Mouse (Mus musculus) kidney, embryonic 14.5 days (tissue): ENCODE data around the gene Amhr2. TPM values are rescaled to one million over a fixed set of nuclear protein-coding genes. Genes with fewer than 3 reads are reported as not detected.

ENCODE experiments used
- ATAC-seq: fragments of 200-750 bp; cut with Nextera tagmentation; 2 replicates; pipeline ENCODE4 v1.8.0; 2017; ENCODE audit warnings: moderate number of reproducible peaks, mild to moderate bottlenecking, moderate TSS enrichment, moderate library complexity; ENCODE audit not compliant: low FRiP score, low TSS enrichment
- H3K27ac ChIP-seq: fragments of 300-500 bp; sonication (generic); 2 replicates; pipeline ENCODE4 v1.5.1; 2014; ENCODE audit warnings: low read depth, mild to moderate bottlenecking, low read length, moderate library complexity, mixed read lengths
- H3K27me3 ChIP-seq: fragments of 300-500 bp; sonication (generic); 2 replicates; pipeline ENCODE4 v1.6.1; 2014; ENCODE audit warnings: mild to moderate bottlenecking, low read length; ENCODE audit not compliant: control insufficient read depth, insufficient read depth
- H3K36me3 ChIP-seq: fragments of 300-500 bp; sonication (generic); 2 replicates; pipeline ENCODE4 v1.6.1; 2014; ENCODE audit warnings: low read length, mixed read lengths; ENCODE audit not compliant: control insufficient read depth, insufficient read depth
- H3K4me1 ChIP-seq: fragments of 300-500 bp; sonication (generic); 2 replicates; pipeline ENCODE4 v1.6.1; 2014; ENCODE audit warnings: low read length, mixed read lengths; ENCODE audit not compliant: control insufficient read depth, insufficient read depth
- H3K4me2 ChIP-seq: fragments of 300-500 bp; sonication (generic); replicated peaks from 2 replicates; pipeline ENCODE4 v1.6.1; 2014; ENCODE audit warnings: low read depth, mild to moderate bottlenecking, low read length
- H3K4me3 ChIP-seq: fragments of 300-500 bp; sonication (generic); 2 replicates; pipeline ENCODE4 v1.5.1; 2014; ENCODE audit warnings: mild to moderate bottlenecking, low read length
- H3K9ac ChIP-seq: fragments of 300-500 bp; sonication (generic); 2 replicates; pipeline ENCODE4 v1.6.1; 2014; ENCODE audit warnings: low read depth, mild to moderate bottlenecking, low read length, moderate library complexity
- H3K9me3 ChIP-seq: fragments of 300-500 bp; sonication (generic); 2 replicates; pipeline ENCODE4 v1.6.1; 2016; ENCODE audit warnings: low read length; ENCODE audit not compliant: control insufficient read depth
- WGBS: fragments of 180-500 bp; shearing (Covaris S2); extraction: QIAGEN DNeasy Blood & Tissue Kit; methylation state at CpG from one replicate; pipeline ENCODE4 v1.1.7; 2014; 5-methylcytosine and 5-hydroxymethylcytosine counted together
- polyA plus RNA-seq: library from polyadenylated mRNA; unstranded; fragments of >200 nt; fragmentation: Nextera tagmentation; extraction: Ambion mirVana; gene quantifications from 2 replicates; pipeline ENCODE4 v1.2.1, GENCODE M21; 2014

Amhr2 gene
- polyA plus RNA-seq, 1 experiment from 2014 or later, result 0.95 TPM

DNA sequence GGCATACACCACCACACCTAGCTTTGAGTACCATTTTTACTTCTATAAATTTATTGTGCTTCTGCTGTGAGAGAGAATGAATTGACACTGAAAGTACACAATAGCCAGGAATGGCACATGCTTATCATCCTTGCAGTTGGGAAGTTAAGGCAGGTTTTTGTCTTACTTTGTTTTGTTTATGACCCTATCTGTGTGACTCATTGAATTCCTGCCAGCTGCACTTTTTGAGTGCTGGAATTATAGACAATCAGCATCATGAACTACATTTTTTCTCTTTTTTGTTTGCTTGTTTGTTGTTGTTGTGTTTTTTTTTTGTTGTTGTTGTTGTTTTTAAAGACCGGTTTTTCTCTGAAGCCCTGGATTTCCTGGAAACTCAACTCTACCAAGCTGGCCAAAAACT is 24.2 kb upstream of the Amhr2 start:
- no peak overlapping the region for H3K9ac ChIP-seq
- H3K27me3 ChIP-seq, result no peaks in the 10 kb centered on the region
- ATAC-seq, result no peak
- no peaks in the 10 kb centered on the region for H3K4me1 ChIP-seq
- H3K4me3 ChIP-seq, result no peak overlapping the region
- 69% methylated on average over 1 of the region's 1 CpGs for WGBS
- H3K4me2 ChIP-seq, result no peak overlapping the region
- peaks cover 28% of the 10 kb centered on the region for H3K36me3 ChIP-seq
- H3K9me3 ChIP-seq, result no peaks in the 10 kb centered on the region
- H3K27ac ChIP-seq, result peak overlapping the region; percentile 1; the same call in 1 of the 2 replicates

DNA sequence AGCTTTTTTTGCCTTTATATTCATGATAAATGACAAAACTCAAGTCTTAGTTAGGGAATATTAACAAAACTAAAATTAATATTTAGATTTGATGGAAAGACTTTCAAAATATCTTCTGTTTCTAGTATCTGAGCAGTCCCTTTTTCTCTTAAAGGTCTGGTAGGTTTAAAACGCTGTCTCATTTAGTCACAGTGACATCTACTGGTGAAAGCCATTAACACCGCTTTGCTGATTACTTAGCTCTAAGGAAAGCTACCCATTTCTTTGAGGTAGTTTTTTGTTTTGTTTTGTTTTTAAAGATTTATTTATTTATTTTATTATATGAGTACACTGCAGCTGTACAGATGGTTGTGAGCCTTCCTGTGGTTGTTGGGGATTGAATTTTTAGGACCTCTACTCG is 23.7 kb upstream of the Amhr2 start:
- peaks cover 32% of the 10 kb centered on the region for H3K36me3 ChIP-seq
- no peak overlapping the region for H3K4me2 ChIP-seq
- 57% methylated on average over 3 of the region's 3 CpGs for WGBS
- H3K9me3 ChIP-seq, result no peaks in the 10 kb centered on the region
- no peak overlapping the region for H3K9ac ChIP-seq
- H3K27ac ChIP-seq, result no peak overlapping the region
- H3K4me1 ChIP-seq, result no peaks in the 10 kb centered on the region
- H3K4me3 ChIP-seq, result no peak overlapping the region
- no peaks in the 10 kb centered on the region for H3K27me3 ChIP-seq
- no peak for ATAC-seq

DNA sequence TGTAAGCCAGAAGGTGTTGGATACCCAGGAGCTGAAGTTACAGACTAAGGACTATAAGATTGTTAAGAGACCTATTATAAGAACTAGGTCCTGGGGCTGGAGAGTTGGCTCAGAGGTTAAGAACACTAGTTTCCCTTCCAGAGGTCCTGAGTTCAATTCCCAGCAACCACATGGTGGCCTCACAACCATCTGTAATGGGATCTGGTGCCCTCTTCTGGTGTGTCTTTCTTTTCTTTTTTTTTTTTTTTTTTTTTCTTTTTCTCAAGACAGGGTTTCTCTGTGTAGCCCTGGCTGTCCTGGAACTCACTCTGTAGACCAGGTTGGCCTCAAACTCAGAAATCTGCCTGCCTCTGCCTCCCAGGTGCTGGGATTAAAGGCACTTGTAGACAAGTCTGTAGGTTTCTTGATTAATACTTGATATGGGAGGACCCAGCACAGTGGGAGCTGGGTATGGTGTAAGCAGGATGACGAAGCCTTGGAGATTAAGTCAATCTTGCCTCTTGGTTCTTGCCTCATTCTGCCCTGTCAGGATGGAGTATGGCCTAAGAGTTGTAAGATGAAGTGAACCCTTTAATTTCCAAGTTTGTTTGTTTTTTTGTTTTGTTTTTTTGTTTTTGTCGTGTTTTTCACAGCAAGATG is 21.4 kb upstream of the Amhr2 start:
- 93% methylated on average over 2 of the region's 2 CpGs for WGBS
- no peak for ATAC-seq
- H3K27me3 ChIP-seq, result no peaks in the 10 kb centered on the region
- no peak overlapping the region for H3K27ac ChIP-seq
- peaks cover 48% of the 10 kb centered on the region for H3K36me3 ChIP-seq
- H3K9ac ChIP-seq, result no peak overlapping the region
- no peak overlapping the region for H3K4me2 ChIP-seq
- H3K9me3 ChIP-seq, result no peaks in the 10 kb centered on the region
- no peak overlapping the region for H3K4me3 ChIP-seq
- no peaks in the 10 kb centered on the region for H3K4me1 ChIP-seq

DNA sequence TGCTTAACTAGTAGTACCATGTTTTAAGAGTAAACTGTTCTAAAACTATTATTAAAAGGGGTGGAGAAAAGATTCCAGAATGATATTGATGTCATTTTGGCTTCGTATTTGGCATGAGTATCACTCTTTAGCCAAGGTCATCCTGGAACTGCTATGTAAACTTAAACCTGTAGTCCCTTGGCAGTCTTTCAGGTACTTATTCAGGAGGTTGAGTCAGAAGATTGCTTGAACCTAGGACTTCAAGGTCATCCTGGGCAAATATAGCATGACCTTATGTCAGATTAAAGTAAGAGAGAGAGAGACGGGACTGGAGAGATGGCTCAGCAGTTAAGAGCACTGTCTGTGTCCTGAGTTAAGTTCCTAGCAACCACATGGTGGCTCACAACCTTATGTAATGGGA is 20.5 kb upstream of the Amhr2 start:
- Histone ChIP-seq H3K9me3 (no peaks in the 10 kb centered on the region), H3K27me3 (no peaks in the 10 kb centered on the region), H3K27ac (no peak overlapping the region), H3K4me2 (no peak overlapping the region), H3K36me3 (peaks cover 52% of the 10 kb centered on the region), H3K4me1 (no peaks in the 10 kb centered on the region), H3K4me3 (no peak overlapping the region), H3K9ac (no peak overlapping the region)
- 88% methylated on average over 2 of the region's 2 CpGs for WGBS
- no peak for ATAC-seq

DNA sequence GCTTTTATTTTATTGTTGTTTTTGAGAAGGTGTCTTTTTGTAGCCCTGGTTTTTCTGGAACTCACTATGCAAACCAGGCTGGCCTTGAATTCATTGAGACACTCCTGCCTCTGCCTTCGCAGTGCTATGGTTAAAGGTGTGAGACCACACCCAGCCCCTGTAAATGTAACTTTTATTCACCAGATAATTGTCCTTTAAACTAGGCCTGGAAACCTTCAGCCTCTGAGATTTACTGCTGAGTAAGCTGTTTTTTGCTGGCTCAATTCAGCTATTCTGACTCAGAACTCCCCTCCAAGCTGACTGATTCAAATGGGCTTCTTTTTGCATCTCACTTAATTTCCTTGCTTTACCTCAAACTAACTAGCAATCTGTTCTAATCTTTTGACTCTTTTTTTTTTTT is 18.2 kb upstream of the Amhr2 start:
- Histone ChIP-seq H3K27me3 (no peaks in the 10 kb centered on the region), H3K4me2 (no peak overlapping the region), H3K9ac (no peak overlapping the region), H3K4me1 (no peaks in the 10 kb centered on the region), H3K4me3 (no peak overlapping the region), H3K27ac (no peak overlapping the region), H3K9me3 (no peaks in the 10 kb centered on the region), H3K36me3 (peaks cover 74% of the 10 kb centered on the region)
- WGBS, result 100% methylated on average over 1 of the region's 1 CpGs
- ATAC-seq, result no peak

DNA sequence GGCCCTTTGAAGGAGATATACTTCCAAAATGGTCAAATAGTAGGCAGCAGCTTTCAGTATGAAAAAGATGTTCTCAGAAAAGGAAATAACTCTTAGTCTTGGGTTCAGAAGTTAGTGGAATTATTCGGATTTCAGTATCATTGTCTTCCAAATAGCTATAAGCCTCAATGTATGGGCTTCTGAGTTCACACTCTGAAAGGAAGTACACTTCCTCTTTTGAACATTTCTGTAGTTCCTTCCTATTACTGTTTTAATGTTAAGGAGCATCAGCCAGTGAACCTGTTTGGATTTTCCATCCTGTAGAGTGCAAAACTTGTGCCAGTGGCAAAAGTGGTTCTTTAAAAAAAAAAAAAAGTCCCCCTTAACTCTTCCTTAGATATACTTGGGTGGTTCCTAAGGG is 13.1 kb upstream of the Amhr2 start:
- Histone ChIP-seq H3K4me2 (no peak overlapping the region), H3K9me3 (no peaks in the 10 kb centered on the region), H3K9ac (no peak overlapping the region), H3K27ac (no peak overlapping the region), H3K36me3 (peaks cover 79% of the 10 kb centered on the region), H3K27me3 (no peaks in the 10 kb centered on the region), H3K4me3 (no peak overlapping the region), H3K4me1 (no peaks in the 10 kb centered on the region)
- WGBS, result 87% methylated on average over 1 of the region's 1 CpGs
- no peak for ATAC-seq

DNA sequence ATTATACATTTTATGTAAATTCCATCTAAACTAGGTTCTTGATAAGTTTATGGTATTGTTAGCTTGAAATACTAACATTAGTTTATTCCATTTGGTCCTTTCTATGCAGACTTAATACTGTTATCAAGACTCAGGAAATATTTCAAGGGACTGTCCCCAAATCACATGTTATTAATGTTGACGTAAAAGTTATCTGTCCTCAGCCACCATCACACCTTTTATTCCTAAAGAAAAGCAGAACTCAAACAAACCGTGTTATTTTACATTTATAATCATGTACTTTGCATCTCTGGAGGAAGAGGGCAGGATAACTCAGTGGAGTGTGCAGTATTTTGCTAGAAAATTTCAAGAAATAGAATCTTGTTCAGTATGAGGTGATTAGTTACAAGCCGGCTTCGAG is 12.0 kb upstream of the Amhr2 start:
- peaks cover 72% of the 10 kb centered on the region for H3K36me3 ChIP-seq

DNA sequence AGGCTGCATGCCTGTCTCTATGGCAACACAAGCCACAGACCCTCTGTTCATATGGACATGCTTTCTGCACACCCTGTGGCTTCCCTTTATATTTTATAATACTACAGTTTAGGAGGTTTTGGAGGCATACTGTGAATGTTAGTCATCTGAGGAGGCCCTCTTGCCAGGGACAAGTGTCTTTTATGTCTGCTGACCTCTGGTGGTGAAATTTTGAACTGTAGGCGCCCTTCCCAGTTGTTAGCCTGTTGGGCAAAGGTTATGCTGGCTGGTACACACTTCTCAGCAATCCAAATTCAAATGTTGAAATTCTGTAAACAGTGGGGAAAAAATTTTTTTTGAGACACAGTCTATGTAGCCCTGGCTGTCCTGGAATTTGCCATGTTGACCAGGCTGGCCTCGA is 2.7 kb upstream of the Amhr2 start:
- Histone ChIP-seq H3K4me3 (no peak overlapping the region), H3K36me3 (peaks cover 4% of the 10 kb centered on the region; the same call in 1 of the 2 replicates), H3K9ac (no peak overlapping the region), H3K4me1 (no peaks in the 10 kb centered on the region), H3K27ac (no peak overlapping the region), H3K27me3 (no peaks in the 10 kb centered on the region), H3K9me3 (no peaks in the 10 kb centered on the region), H3K4me2 (no peak overlapping the region)
- ATAC-seq, result no peak
- WGBS, result 50% methylated on average over 2 of the region's 2 CpGs

More for the DNA sequence above, 12.0 kb upstream of the Amhr2 start:
- Histone ChIP-seq H3K9me3 (no peaks in the 10 kb centered on the region), H3K4me1 (no peaks in the 10 kb centered on the region), H3K27me3 (no peaks in the 10 kb centered on the region), H3K9ac (no peak overlapping the region), H3K4me2 (no peak overlapping the region), H3K27ac (no peak overlapping the region), H3K4me3 (no peak overlapping the region)
- WGBS, result 98% methylated on average over 4 of the region's 4 CpGs
- ATAC-seq, result no peak

DNA sequence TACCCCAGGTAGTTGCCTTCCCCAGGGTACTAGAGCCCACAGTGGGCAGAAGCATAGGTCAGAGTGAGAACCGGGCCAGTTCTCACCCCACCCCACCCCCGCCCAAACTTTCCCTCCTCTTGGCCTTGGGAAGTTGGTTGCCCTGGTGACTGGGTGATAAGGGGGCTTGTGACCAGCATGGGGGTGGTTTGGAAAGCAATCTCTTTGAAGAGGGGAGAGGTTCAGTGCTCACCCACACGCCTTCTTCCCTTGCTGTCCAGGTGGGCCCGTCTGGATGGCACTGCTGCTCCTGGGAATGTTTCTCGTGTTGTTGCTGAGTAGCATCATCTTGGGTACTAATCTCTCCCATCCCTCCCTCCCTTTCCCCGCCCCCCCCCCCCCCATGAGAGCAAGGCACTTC is 1.3 kb downstream of the Amhr2 start:
- WGBS, result 41% methylated on average over 5 of the region's 6 CpGs
- Histone ChIP-seq H3K4me1 (no peaks in the 10 kb centered on the region), H3K9me3 (no peaks in the 10 kb centered on the region), H3K27ac (no peak overlapping the region), H3K9ac (no peak overlapping the region), H3K36me3 (no peaks in the 10 kb centered on the region), H3K27me3 (no peaks in the 10 kb centered on the region), H3K4me3 (no peak overlapping the region), H3K4me2 (no peak overlapping the region)
- no peak for ATAC-seq
